Comparison of ENCODE assay signal across 23 mouse cellular contexts in genomic region chr9:111324881-111325280, GRCm38 (mm10). TPM values are rescaled to one million over a fixed set of nuclear protein-coding genes. Genes with fewer than 3 reads are reported as not detected.
DNase-seq lines count a peak whose midpoint lies in the region; ATAC-seq and TF ChIP-seq lines count a peak whose summit lies in the region.
"Had no signal": no experiment of that assay in that cellular context is flagged by ENCODE, and none has a peak within 500 bp of the region (broad histone marks: within the 10 kb centered on the region; RNA-seq: fewer than 3 reads in every experiment).

No protein-coding gene starts in this region.

- WGBS in forebrain, postnatal 0 days, result 86% methylated on average over 2 of the region's 2 CpGs

- no peak overlapping the region for H3K4me2 ChIP-seq in forebrain, postnatal 0 days (ENCODE audit: low read depth)
- H3K4me2 ChIP-seq: embryonic facial prominence, embryonic 15.5 days; heart, embryonic 12.5 days; kidney, embryonic 15.5 days; lung, embryonic 15.5 days had no signal

- no peaks in the 10 kb centered on the region for H3K27me3 ChIP-seq in forebrain, postnatal 0 days (ENCODE audit: insufficient read depth, low read length)
- H3K27me3 ChIP-seq: embryonic facial prominence, embryonic 15.5 days; heart, embryonic 12.5 days; kidney, embryonic 15.5 days; lung, embryonic 15.5 days had no signal

- intact Hi-C loops in left cerebral cortex, postnatal 4 days (cut with DNase I), result no loop called here

- no peak overlapping the region for H3K9ac ChIP-seq in forebrain, postnatal 0 days
- H3K9ac ChIP-seq: embryonic facial prominence, embryonic 15.5 days; heart, embryonic 12.5 days; kidney, embryonic 15.5 days; liver, embryonic 14.5 days; lung, embryonic 15.5 days had no signal

- no peaks in the 10 kb centered on the region for H3K9me3 ChIP-seq in forebrain, postnatal 0 days (ENCODE audit: low read length)
- H3K9me3 ChIP-seq: embryonic facial prominence, embryonic 15.5 days; forebrain, embryonic 10.5 days; heart, embryonic 12.5 days; kidney, embryonic 15.5 days; lung, embryonic 15.5 days had no signal

- no peak overlapping the region for H3K27ac ChIP-seq in forebrain, postnatal 0 days (ENCODE audit: low read depth, low read length)
- H3K27ac ChIP-seq: embryonic facial prominence, embryonic 15.5 days; forebrain, embryonic 10.5 days; hindbrain, postnatal 0 days; kidney, embryonic 15.5 days; liver, embryonic 14.5 days; lung, embryonic 15.5 days had no signal

- DNase-seq in adrenal gland, adult 8-10 months, result peak; percentile 39
- no peak for DNase-seq in adrenal gland, postnatal 25 days
- DNase-seq in left cerebral cortex, adult 18-20 months (ENCODE audit: low spot score in 2 of 2), result peak; percentile 15 to 40
- no peak for DNase-seq in left cerebral cortex, postnatal 4 days
- DNase-seq in Muller cell, postnatal 12 days (ENCODE audit: inconsistent ontology term), result peak; percentile 66
- peak; percentile 83 for DNase-seq in brain, adult 2 months (ENCODE audit: low read depth, low spot score)
- DNase-seq in spleen, postnatal 14 days (ENCODE audit: low spot score in 2 of 2), result no peak
- DNase-seq in forebrain, postnatal 0 days, result no peak
- DNase-seq: B cell, adult 2 months; cerebellum, adult 18-20 months; cerebellum, postnatal 36 days; lung, postnatal 4 days; spleen, adult 18-20 months had no signal

- H3K4me3 ChIP-seq in forebrain, postnatal 0 days (ENCODE audit: low read depth, low read length), result no peak overlapping the region
- H3K4me3 ChIP-seq: embryonic facial prominence, embryonic 15.5 days; forebrain, embryonic 10.5 days; heart, embryonic 12.5 days; kidney, embryonic 15.5 days; lung, embryonic 15.5 days had no signal

- H3K4me1 ChIP-seq in forebrain, postnatal 0 days (ENCODE audit: insufficient read depth), result no peaks in the 10 kb centered on the region
- H3K4me1 ChIP-seq: embryonic facial prominence, embryonic 15.5 days; forebrain, embryonic 10.5 days; heart, embryonic 12.5 days; kidney, embryonic 15.5 days; lung, embryonic 15.5 days had no signal

- H3K36me3 ChIP-seq in forebrain, postnatal 0 days (ENCODE audit: insufficient read depth), result no peaks in the 10 kb centered on the region
- H3K36me3 ChIP-seq: embryonic facial prominence, embryonic 15.5 days; forebrain, embryonic 10.5 days; heart, embryonic 12.5 days; kidney, embryonic 15.5 days; lung, embryonic 15.5 days had no signal

- TF ChIP-seq CTCF in forebrain, postnatal 0 days (IDR thresholded peaks at IDR 0.05; ENCODE audit: low read depth), result no peak

- no peak for ATAC-seq in forebrain, postnatal 0 days
- ATAC-seq: activated CD4-positive, CD25-positive, alpha-beta regulatory T cell, adult 4 months; hindbrain, postnatal 0 days; intestine, postnatal 0 days had no signal

RNA-seq across cellular contexts. Expression of gene Trank1, which starts 13.3 kb away (rescaled TPM):
- total RNA-seq in adrenal gland, adult 8-10 months (2022), result 100 to 1,000 TPM in 2 of 4 experiments, 10 to 100 TPM in 2; 44.9 to 312 (median 173) TPM
- total RNA-seq in adrenal gland, postnatal 25 days (2021), result 69.1 and 74.9 TPM in 2 replicates
- 100 to 1,000 TPM; 277 to 278 TPM for total RNA-seq in left cerebral cortex, adult 18-20 months (2021)
- total RNA-seq in left cerebral cortex, postnatal 4 days (2021), result 100 to 1,000 TPM; 128 to 152 TPM
- total RNA-seq in forebrain, postnatal 0 days (2014; rRNA removed), result 61.7 and 92.5 TPM in 2 replicates
- polyA plus RNA-seq in forebrain, postnatal 0 days (2015; fragmentation: Nextera tagmentation; extraction: Ambion mirVana), result 7.5 and 10.9 TPM in 2 replicates
- total RNA-seq: hematopoietic stem cell, adult 5-6 weeks had no signal

RNA-seq across cellular contexts. Expression of gene Epm2aip1, which starts 53.2 kb away (rescaled TPM):
- 10 to 100 TPM; 53.3 to 64.1 (median 57.7) TPM for total RNA-seq in adrenal gland, adult 8-10 months (2022)
- 48.5 and 61.5 TPM in 2 replicates for total RNA-seq in adrenal gland, postnatal 25 days (2021)
- total RNA-seq in left cerebral cortex, adult 18-20 months (2021), result 10 to 100 TPM; 87.2 to 87.9 TPM
- 10 to 100 TPM; 84.9 to 85.6 TPM for total RNA-seq in left cerebral cortex, postnatal 4 days (2021)
- 75.9 and 101 TPM in 2 replicates for total RNA-seq in forebrain, postnatal 0 days (2014; rRNA removed)
- 28.2 and 37.0 TPM in 2 replicates for polyA plus RNA-seq in forebrain, postnatal 0 days (2015; fragmentation: Nextera tagmentation; extraction: Ambion mirVana)

RNA-seq across cellular contexts. Expression of gene Mlh1, which starts 53.3 kb away (rescaled TPM):
- total RNA-seq in adrenal gland, adult 8-10 months (2022), result 10 to 100 TPM; 14.7 to 31.2 (median 24.7) TPM
- 26.5 and 28.1 TPM in 2 replicates for total RNA-seq in adrenal gland, postnatal 25 days (2021)
- 10 to 100 TPM; 17.1 to 17.3 TPM for total RNA-seq in left cerebral cortex, adult 18-20 months (2021)
- total RNA-seq in left cerebral cortex, postnatal 4 days (2021), result 10 to 100 TPM; 27.0 to 30.7 TPM
- 23.0 and 23.6 TPM in 2 replicates for total RNA-seq in forebrain, postnatal 0 days (2014; rRNA removed)
- 17.3 and 18.4 TPM in 2 replicates for polyA plus RNA-seq in forebrain, postnatal 0 days (2015; fragmentation: Nextera tagmentation; extraction: Ambion mirVana)

Comparison
In these comparisons a context has a peak if more than half of its experiments do, and no peak if none do; other contexts are left out.
1. DNase-seq: peak in adrenal gland, adult 8-10 months (single experiment), left cerebral cortex, adult 18-20 months (2 of 2), Muller cell, postnatal 12 days (single experiment) and brain, adult 2 months (single experiment); none in adrenal gland, postnatal 25 days (single experiment), left cerebral cortex, postnatal 4 days (single experiment), spleen, postnatal 14 days (0 of 2) and forebrain, postnatal 0 days (single experiment).